Mouse (Mus musculus): ENCODE measurements around the gene Galntl6.

DNA sequence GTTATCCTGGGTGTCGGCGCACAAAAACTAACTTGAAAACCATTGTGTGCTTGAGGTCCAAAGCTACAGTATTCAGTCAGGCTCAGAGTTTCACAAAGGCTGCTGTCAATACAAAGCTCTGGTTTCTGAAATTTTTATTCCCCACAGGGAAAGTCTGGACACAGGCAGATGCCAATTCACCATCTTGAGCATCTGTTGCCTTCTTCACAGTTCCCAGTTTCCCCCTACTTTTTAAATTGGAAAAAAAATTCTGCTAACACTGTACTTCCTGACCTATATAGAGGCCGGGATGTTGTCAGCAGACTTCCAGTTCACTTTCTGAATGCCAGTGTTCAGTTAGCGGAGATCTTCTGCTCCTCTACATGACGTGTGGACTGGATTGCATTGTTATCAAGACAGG is 1020.3 kb downstream of the Galntl6 start:
- TF ChIP-seq POLR2A (IDR thresholded peaks at IDR 0.05; ENCODE audit: low read depth, low read length) (no peak), CTCF (IDR thresholded peaks at IDR 0.05; ENCODE audit: extremely low read depth, insufficient read depth, insufficient read length, insufficient replicate concordance) (no peak)
